Mouse (Mus musculus) lung, adult 2 months (tissue): ENCODE results near the gene Mvk. TPM values are rescaled to one million over a fixed set of nuclear protein-coding genes. Genes with fewer than 3 reads are reported as not detected.

ENCODE experiments used
- DNase-seq: peaks from one replicate; pipeline ENCODE4 v3.0.0; 2022
- H3K4me1 ChIP-seq: fragments of 200-500 bp; 2 replicates; pipeline ENCODE4 v1.6.1; 2011; ENCODE audit warnings: low read length; ENCODE audit not compliant: control insufficient read depth, insufficient read depth
- H3K4me3 ChIP-seq: fragments of 200-500 bp; replicated peaks from 2 replicates; pipeline ENCODE3; 2011; ENCODE audit warnings: low read depth, mild to moderate bottlenecking, control low read depth, low read length; ENCODE audit errors: extremely low read depth
- CTCF ChIP-seq: fragments of 200-500 bp; IDR thresholded peaks from 2 replicates; pipeline ENCODE4 v1.5.1; 2011; ENCODE audit warnings: mild to moderate bottlenecking, low read length, control low read depth; ENCODE audit not compliant: insufficient read depth
- POLR2A ChIP-seq: fragments of 200-500 bp; IDR thresholded peaks from 2 replicates; pipeline ENCODE4 v1.6.1; 2011; ENCODE audit warnings: low read depth, mild to moderate bottlenecking, control low read depth, low read length, borderline replicate concordance; ENCODE audit errors: extremely low read depth
- WGBS: fragments of 180-500 bp; shearing (Covaris S2); methylation state at CpG from one replicate; pipeline ENCODE4 v1.1.7; 2018; 5-methylcytosine and 5-hydroxymethylcytosine counted together
- polyA plus RNA-seq: library from polyadenylated mRNA; depleted of rRNA; stranded (reverse); fragments of >200 nt; gene quantifications from 2 replicates; pipeline ENCODE4 v1.2.3, GENCODE M21; 2012; rRNA removed

The Mvk gene
- polyA plus RNA-seq = 44.7 and 52.1 TPM in 2 replicates

DNA sequence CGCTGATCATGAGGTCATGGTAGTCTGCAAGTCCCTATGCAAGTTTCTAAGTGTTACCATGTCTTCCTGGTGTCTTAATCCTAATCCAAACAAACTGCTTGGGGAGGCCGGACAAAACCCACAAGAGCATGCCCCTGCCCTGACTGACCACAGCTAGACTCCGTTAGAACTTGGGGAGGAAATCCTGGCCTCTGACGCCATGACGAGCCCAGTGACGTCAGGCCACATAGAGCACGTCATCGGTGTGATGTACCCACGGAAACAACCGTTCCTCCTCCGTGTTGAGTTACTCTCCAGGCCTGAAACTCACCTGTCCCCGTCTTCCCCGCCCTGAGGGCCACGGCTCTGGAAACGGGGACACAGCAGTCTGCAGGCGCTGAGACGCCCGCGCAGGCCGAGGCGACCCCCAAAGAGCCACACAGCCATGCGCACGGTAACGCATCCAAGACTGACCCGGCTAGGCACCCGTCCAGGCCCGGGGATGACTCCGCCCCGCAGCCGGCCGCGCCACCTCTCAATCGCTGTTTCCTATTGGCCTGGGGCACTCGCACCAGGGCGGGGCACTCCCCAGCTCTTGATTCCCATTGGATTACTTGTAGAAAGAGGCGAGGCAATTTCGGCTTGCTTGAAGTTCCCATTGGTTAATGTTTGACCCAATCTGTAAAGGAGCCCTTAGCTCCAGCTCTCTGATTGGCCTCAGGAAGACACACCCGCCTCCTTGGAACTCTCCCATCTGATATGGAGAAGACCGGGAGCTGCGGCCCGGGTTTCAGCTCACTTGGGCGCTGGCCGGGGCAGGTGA, at the start of gene Mvk, which contains the start of gene Mmab:
Mvk (plus strand) TSS at position 704 of the 802 bp plus-strand sequence.
Mmab (minus strand) TSS at position 495 of the 802 bp plus-strand sequence.
- WGBS = 2% methylated on average over 43 of the region's 43 CpGs

GRCm38 (mm10) chr5:114406592-114406991, 37.5 kb upstream of the Mvk start:
- Histone ChIP-seq H3K4me1 (0 out of 2 replicates have a peak, but pooled peaks cover 2% of the 10 kb centered on the region), H3K4me3 (no peak overlapping the region)
- DNase-seq = no peak
- 82% methylated on average over 14 of the region's 14 CpGs for WGBS
- TF ChIP-seq CTCF = no peak
- TF ChIP-seq POLR2A = no peak

More for the DNA sequence above, at the start of gene Mvk, which contains the start of gene Mmab:
- peak within 1 kb of the TSS; percentile 85 for H3K4me3 ChIP-seq
- no peaks in the 10 kb centered on the region; the same call in 1 of the 2 replicates for H3K4me1 ChIP-seq
- peak; percentile 60; the same call in 1 of the 2 replicates for TF ChIP-seq POLR2A
- TF ChIP-seq CTCF = no peak
- peak; percentile 98 for DNase-seq

DNA sequence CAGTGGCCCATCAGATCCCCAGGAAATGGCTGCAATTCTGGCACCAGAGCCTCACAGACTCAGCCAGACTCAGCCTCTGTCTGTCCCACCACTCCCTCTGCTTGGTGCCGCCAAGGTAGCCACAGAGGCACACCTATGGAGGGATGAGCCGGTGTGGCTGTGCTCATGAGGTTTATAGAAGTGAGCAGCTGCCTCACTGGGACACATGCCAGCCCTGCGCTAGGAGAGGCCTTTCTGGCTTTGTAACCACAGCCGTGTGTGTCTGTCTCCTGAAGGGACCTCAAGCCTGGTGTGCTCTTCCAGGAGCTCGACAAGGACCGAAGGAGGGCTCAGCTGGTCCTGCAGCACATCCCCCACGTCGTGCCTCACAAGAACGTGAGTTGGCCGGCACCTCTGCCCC, 36.8 kb upstream of the Mvk start:
- WGBS = 77% methylated on average over 10 of the region's 10 CpGs
- Histone ChIP-seq H3K4me1 (0 out of 2 replicates have a peak, but pooled peaks cover 2% of the 10 kb centered on the region), H3K4me3 (no peak overlapping the region)
- no peak for TF ChIP-seq POLR2A
- no peak for TF ChIP-seq CTCF
- no peak for DNase-seq

- Histone ChIP-seq H3K4me3 (no peak overlapping the region), H3K4me1 (peaks cover 2% of the 10 kb centered on the region; the same call in 1 of the 2 replicates)
- no peak for DNase-seq
- 79% methylated on average over 9 of the region's 9 CpGs for WGBS
- TF ChIP-seq CTCF = no peak
- no peak for TF ChIP-seq POLR2A
Measured at GRCm38 (mm10) chr5:114407810-114408209, 36.3 kb upstream of the Mvk start.

- TF ChIP-seq CTCF (no peak), POLR2A (no peak)
- WGBS = 84% methylated on average over 11 of the region's 11 CpGs
- Histone ChIP-seq H3K4me3 (no peak overlapping the region), H3K4me1 (peaks cover 2% of the 10 kb centered on the region; the same call in 1 of the 2 replicates)
- no peak for DNase-seq
Measured at GRCm38 (mm10) chr5:114408846-114409245, 35.2 kb upstream of the Mvk start.

DNA sequence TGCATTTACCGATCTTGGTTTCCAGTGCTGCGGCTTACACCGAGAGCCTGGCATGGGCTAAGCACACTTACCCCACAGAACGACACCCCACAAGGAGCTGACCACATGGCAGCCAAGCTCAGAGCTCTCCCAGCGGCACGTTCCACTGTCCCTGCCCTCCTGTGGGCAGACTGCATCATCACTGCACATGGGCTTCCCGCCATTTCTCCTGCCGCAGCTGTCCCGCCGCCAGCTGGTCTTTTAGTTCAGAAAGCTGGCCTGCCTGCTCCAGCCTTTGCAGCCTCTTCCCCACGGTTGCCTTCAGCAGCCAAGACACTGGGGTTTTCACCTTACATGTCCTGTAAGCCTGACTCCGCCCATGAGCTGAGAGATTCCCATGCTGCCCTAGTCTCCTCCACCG, 33.6 kb upstream of the Mvk start:
- H3K4me1 ChIP-seq = peaks cover 2% of the 10 kb centered on the region; the same call in 1 of the 2 replicates
- DNase-seq = no peak
- TF ChIP-seq CTCF (no peak), POLR2A (no peak)
- WGBS = 82% methylated on average over 13 of the region's 13 CpGs
- H3K4me3 ChIP-seq = no peak overlapping the region

- WGBS = 55% methylated on average over 23 of the region's 23 CpGs
- H3K4me3 ChIP-seq = no peak overlapping the region
- H3K4me1 ChIP-seq = peaks cover 1% of the 10 kb centered on the region; the same call in 1 of the 2 replicates
- peak; percentile 23 for DNase-seq
- TF ChIP-seq POLR2A = no peak
- no peak for TF ChIP-seq CTCF
Measured at GRCm38 (mm10) chr5:114412361-114412998, 31.6 kb upstream of the Mvk start.

GRCm38 (mm10) chr5:114413067-114413735, 30.9 kb upstream of the Mvk start:
- no peak overlapping the region for H3K4me3 ChIP-seq
- TF ChIP-seq POLR2A = no peak
- TF ChIP-seq CTCF = no peak
- WGBS = 49% methylated on average over 16 of the region's 16 CpGs
- DNase-seq = peak; percentile 32
- H3K4me1 ChIP-seq = no peaks in the 10 kb centered on the region; the same call in 1 of the 2 replicates

GRCm38 (mm10) chr5:114415606-114416005, 28.5 kb upstream of the Mvk start:
- WGBS = 86% methylated on average over 5 of the region's 5 CpGs
- TF ChIP-seq POLR2A = no peak
- no peak for TF ChIP-seq CTCF
- Histone ChIP-seq H3K4me3 (no peak overlapping the region), H3K4me1 (no peaks in the 10 kb centered on the region; the same call in 1 of the 2 replicates)
- no peak for DNase-seq

- 50% methylated on average over 8 of the region's 8 CpGs for WGBS
- DNase-seq = no peak
- TF ChIP-seq CTCF (no peak), POLR2A (no peak)
Measured at GRCm38 (mm10) chr5:114416855-114417254, 27.2 kb upstream of the Mvk start.

More at GRCm38 (mm10) chr5:114416855-114417254, 27.2 kb upstream of the Mvk start:
- Histone ChIP-seq H3K4me1 (peaks cover 3% of the 10 kb centered on the region), H3K4me3 (no peak overlapping the region)
